Mouse (Mus musculus) G1E-ER4 (cell line): ENCODE data around the gene Clip1. TPM values are rescaled to one million over a fixed set of nuclear protein-coding genes. Genes with fewer than 3 reads are reported as not detected.

Experiments used
- GATA1 ChIP-seq: IDR thresholded peaks from one replicate; pipeline ENCODE4 v1.8.0; 2012; ENCODE audit warnings: low read length, inconsistent platforms
- polyA plus RNA-seq: library from polyadenylated mRNA; stranded (reverse); fragments of >175 nt; gene quantifications from 2 replicates; pipeline ENCODE4 v1.2.3, GENCODE M21; 2012

Clip1 gene
- 17.4 and 20.2 TPM in 2 replicates for polyA plus RNA-seq

- TF ChIP-seq GATA1, result no peak
These were observed at the start of gene Clip1 for GRCm38 (mm10) chr5:123684221-123685144. Clip1 (minus strand) TSS chr5:123684618.

GRCm38 (mm10) chr5:123730981-123731380 is 46.6 kb upstream of the Clip1 start:
- no peak for TF ChIP-seq GATA1

GRCm38 (mm10) chr5:123720328-123721311 is 36.2 kb upstream of the Clip1 start, which contains the start of gene Zcchc8:
Zcchc8 (minus strand) TSS chr5:123721100.
- TF ChIP-seq GATA1, result no peak

- TF ChIP-seq GATA1, result no peak
These were observed 30.2 kb upstream of the Clip1 start for GRCm38 (mm10) chr5:123714622-123715021.

- no peak for TF ChIP-seq GATA1
These were observed 29.4 kb upstream of the Clip1 start for GRCm38 (mm10) chr5:123713782-123714181.

- no peak for TF ChIP-seq GATA1
These were observed 25.2 kb upstream of the Clip1 start for GRCm38 (mm10) chr5:123709571-123709970.

- TF ChIP-seq GATA1, result no peak
These were observed 24.2 kb upstream of the Clip1 start for GRCm38 (mm10) chr5:123708598-123708997.

GRCm38 (mm10) chr5:123700625-123701024 is 16.2 kb upstream of the Clip1 start:
- TF ChIP-seq GATA1, result no peak

GRCm38 (mm10) chr5:123699198-123699597 is 14.8 kb upstream of the Clip1 start:
- no peak for TF ChIP-seq GATA1

- no peak for TF ChIP-seq GATA1
These were observed 12.5 kb upstream of the Clip1 start for GRCm38 (mm10) chr5:123696961-123697360.

GRCm38 (mm10) chr5:123696244-123696643 is 11.8 kb upstream of the Clip1 start:
- TF ChIP-seq GATA1, result no peak

GRCm38 (mm10) chr5:123694468-123694867 is 10.1 kb upstream of the Clip1 start:
- no peak for TF ChIP-seq GATA1

GRCm38 (mm10) chr5:123683377-123684220 is 819 bp downstream of the Clip1 start:
- no peak for TF ChIP-seq GATA1

- no peak for TF ChIP-seq GATA1
These were observed 1.4 kb downstream of the Clip1 start for GRCm38 (mm10) chr5:123683043-123683376.

- no peak for TF ChIP-seq GATA1
These were observed 2.0 kb downstream of the Clip1 start for GRCm38 (mm10) chr5:123682372-123682771.
